Mouse (Mus musculus) myocyte (in vitro differentiated cells): ENCODE data around the gene Vti1a. TPM values are rescaled to one million over a fixed set of nuclear protein-coding genes. Genes with fewer than 3 reads are reported as not detected.

Experiments used
- H3K27me3 ChIP-seq: one replicate; pipeline ENCODE4 v1.6.1; 2011; ENCODE audit not compliant: control insufficient read depth, insufficient read depth, insufficient read length
- H3K36me3 ChIP-seq: one replicate; pipeline ENCODE4 v1.6.1; 2011; ENCODE audit not compliant: control insufficient read depth, insufficient read depth
- H3K4me2 ChIP-seq: one replicate; pipeline ENCODE4 v1.6.1; 2011; ENCODE audit warnings: low read depth, control low read depth
- H3K4me3 ChIP-seq: one replicate; pipeline ENCODE4 v1.5.1; 2011; ENCODE audit warnings: mild to moderate bottlenecking, control low read depth, moderate library complexity
- H3K79me2 ChIP-seq: one replicate; pipeline ENCODE4 v1.6.1; 2011; ENCODE audit not compliant: control insufficient read depth, insufficient read depth
- H3ac ChIP-seq: one replicate; pipeline ENCODE4 v1.6.1; 2011; ENCODE audit not compliant: control insufficient read depth, insufficient read length
- CEBPB ChIP-seq: IDR thresholded peaks from 2 replicates; pipeline ENCODE4 v1.6.1; 2011; ENCODE audit warnings: mild to moderate bottlenecking, moderate library complexity; ENCODE audit not compliant: poor library complexity, insufficient read depth, severe bottlenecking
- E2F4 ChIP-seq: IDR thresholded peaks from one replicate; pipeline ENCODE4 v1.6.1; 2011; ENCODE audit warnings: mild to moderate bottlenecking, control low read depth, moderate library complexity; ENCODE audit not compliant: insufficient read depth
- MAX ChIP-seq: IDR thresholded peaks from one replicate; pipeline ENCODE4 v1.6.1; 2011; ENCODE audit warnings: low read depth, mild to moderate bottlenecking, control low read depth
- MYOD1 ChIP-seq, 3 experiments: IDR thresholded peaks; one replicate each; pipeline ENCODE4 v1.6.1; 2011; ENCODE audit warnings: control low read depth in 2 of 3, low read depth in 2 of 3, mild to moderate bottlenecking in 2 of 3, moderate library complexity in 1 of 3; ENCODE audit not compliant: insufficient read length in 2 of 3, control insufficient read depth in 1 of 3
- MYOG ChIP-seq, 3 experiments: IDR thresholded peaks; one replicate each; pipeline ENCODE4 v1.6.1; 2011; ENCODE audit warnings: control low read depth in 2 of 3, low read depth in 2 of 3, mild to moderate bottlenecking in 2 of 3; ENCODE audit not compliant: insufficient read length in 2 of 3, control insufficient read depth in 1 of 3, insufficient read depth in 1 of 3
- POLR2A ChIP-seq: IDR thresholded peaks from one replicate; pipeline ENCODE4 v1.6.1; 2011; ENCODE audit warnings: low read depth, mild to moderate bottlenecking, control low read depth, moderate library complexity; ENCODE audit not compliant: insufficient read length
- POLR2AphosphoS2 ChIP-seq: IDR thresholded peaks from one replicate; pipeline ENCODE4 v1.6.1; 2011; ENCODE audit warnings: low read depth, control low read depth; ENCODE audit not compliant: insufficient read length
- REST ChIP-seq: IDR thresholded peaks from one replicate; pipeline ENCODE4 v1.6.1; 2011; ENCODE audit warnings: mild to moderate bottlenecking, control low read depth, moderate library complexity; ENCODE audit not compliant: insufficient read depth, insufficient read length
- SRF ChIP-seq: IDR thresholded peaks from one replicate; pipeline ENCODE4 v1.6.1; 2011; ENCODE audit warnings: low read depth; ENCODE audit not compliant: control insufficient read depth, insufficient read length
- TCF12 ChIP-seq: IDR thresholded peaks from one replicate; pipeline ENCODE4 v1.6.1; 2011; ENCODE audit warnings: mild to moderate bottlenecking, control low read depth; ENCODE audit not compliant: poor library complexity, insufficient read depth, severe bottlenecking
- TCF3 ChIP-seq: IDR thresholded peaks from one replicate; pipeline ENCODE4 v1.6.1; 2011; ENCODE audit warnings: low read depth, control low read depth; ENCODE audit not compliant: insufficient read length
- USF1 ChIP-seq: IDR thresholded peaks from one replicate; pipeline ENCODE4 v1.6.1; 2011; ENCODE audit warnings: low read depth, mild to moderate bottlenecking, control low read depth, moderate library complexity
- polyA plus RNA-seq: library from polyadenylated mRNA; unstranded; fragments of >200 nt; fragmentation: generic; extraction: Trizol; gene quantifications from one replicate; pipeline ENCODE4 v1.2.1, GENCODE M21; 2012; ENCODE audit warnings: missing spikeins

Vti1a gene
- polyA plus RNA-seq, 1 experiment: 10.5 TPM

- Histone ChIP-seq H3K4me2 (no peak overlapping the region), H3K79me2 (no peaks in the 10 kb centered on the region), H3ac (no peak overlapping the region), H3K36me3 (peaks cover 5% of the 10 kb centered on the region), H3K27me3 (no peaks in the 10 kb centered on the region), H3K4me3 (no peak overlapping the region)
- TF ChIP-seq CEBPB: no peak
- no peak for TF ChIP-seq E2F4
- no peak for TF ChIP-seq REST
- TF ChIP-seq POLR2A: no peak
- no peak for TF ChIP-seq TCF12
- no peak for TF ChIP-seq MYOD1 (IDR thresholded peaks at IDR 0.05; ENCODE audit: control insufficient read depth in 1 of 3, insufficient read length in 2 of 3, low read depth in 2 of 3)
- no peak for TF ChIP-seq MAX
- no peak for TF ChIP-seq SRF
- TF ChIP-seq POLR2AphosphoS2: no peak
- no peak for TF ChIP-seq MYOG (IDR thresholded peaks at IDR 0.05; ENCODE audit: control insufficient read depth in 1 of 3, insufficient read depth in 1 of 3, insufficient read length in 2 of 3, low read depth in 2 of 3)
- no peak for TF ChIP-seq TCF3
- TF ChIP-seq USF1: no peak
Measured at GRCm38 (mm10) chr19:55335881-55336280, 19.8 kb downstream of the Vti1a start.

GRCm38 (mm10) chr19:55336441-55336840 is 20.3 kb downstream of the Vti1a start:
- Histone ChIP-seq H3K36me3 (peaks cover 5% of the 10 kb centered on the region), H3K4me3 (no peak overlapping the region), H3K27me3 (no peaks in the 10 kb centered on the region), H3K79me2 (no peaks in the 10 kb centered on the region), H3K4me2 (no peak overlapping the region), H3ac (no peak overlapping the region)
- no peak for TF ChIP-seq MAX
- no peak for TF ChIP-seq TCF3
- TF ChIP-seq MYOD1 (IDR thresholded peaks at IDR 0.05; ENCODE audit: control insufficient read depth in 1 of 3, insufficient read length in 2 of 3, low read depth in 2 of 3): no peak
- no peak for TF ChIP-seq USF1
- TF ChIP-seq POLR2A: no peak
- TF ChIP-seq POLR2AphosphoS2: no peak
- TF ChIP-seq REST: no peak
- no peak for TF ChIP-seq MYOG (IDR thresholded peaks at IDR 0.05; ENCODE audit: control insufficient read depth in 1 of 3, insufficient read depth in 1 of 3, insufficient read length in 2 of 3, low read depth in 2 of 3)
- no peak for TF ChIP-seq E2F4
- TF ChIP-seq CEBPB: no peak
- no peak for TF ChIP-seq TCF12
- no peak for TF ChIP-seq SRF

GRCm38 (mm10) chr19:55337066-55337465 is 21.0 kb downstream of the Vti1a start:
- Histone ChIP-seq H3K27me3 (no peaks in the 10 kb centered on the region), H3K36me3 (peaks cover 5% of the 10 kb centered on the region), H3K4me3 (no peak overlapping the region), H3K4me2 (no peak overlapping the region), H3K79me2 (no peaks in the 10 kb centered on the region), H3ac (no peak overlapping the region)
- TF ChIP-seq SRF: no peak
- no peak for TF ChIP-seq POLR2AphosphoS2
- no peak for TF ChIP-seq E2F4
- no peak for TF ChIP-seq POLR2A
- no peak for TF ChIP-seq MYOG (IDR thresholded peaks at IDR 0.05; ENCODE audit: control insufficient read depth in 1 of 3, insufficient read depth in 1 of 3, insufficient read length in 2 of 3, low read depth in 2 of 3)
- TF ChIP-seq REST: no peak
- no peak for TF ChIP-seq TCF3
- TF ChIP-seq USF1: no peak
- TF ChIP-seq CEBPB: no peak
- TF ChIP-seq MAX: no peak
- no peak for TF ChIP-seq MYOD1 (IDR thresholded peaks at IDR 0.05; ENCODE audit: control insufficient read depth in 1 of 3, insufficient read length in 2 of 3, low read depth in 2 of 3)
- TF ChIP-seq TCF12: no peak

GRCm38 (mm10) chr19:55337664-55338063 is 21.6 kb downstream of the Vti1a start:
- Histone ChIP-seq H3ac (no peak overlapping the region), H3K79me2 (no peaks in the 10 kb centered on the region)
- TF ChIP-seq TCF3 (no peak), SRF (no peak), REST (no peak), USF1 (no peak), POLR2AphosphoS2 (no peak), MYOG (IDR thresholded peaks at IDR 0.05; ENCODE audit: control insufficient read depth in 1 of 3, insufficient read depth in 1 of 3, insufficient read length in 2 of 3, low read depth in 2 of 3) (no peak), E2F4 (no peak), POLR2A (no peak), TCF12 (no peak), MAX (no peak), CEBPB (no peak), MYOD1 (IDR thresholded peaks at IDR 0.05; ENCODE audit: control insufficient read depth in 1 of 3, insufficient read length in 2 of 3, low read depth in 2 of 3) (no peak)

GRCm38 (mm10) chr19:55340521-55340920 is 24.4 kb downstream of the Vti1a start:
- Histone ChIP-seq H3K27me3 (no peaks in the 10 kb centered on the region), H3ac (no peak overlapping the region), H3K79me2 (no peaks in the 10 kb centered on the region), H3K4me2 (no peak overlapping the region), H3K36me3 (peaks cover 8% of the 10 kb centered on the region), H3K4me3 (no peak overlapping the region)
- TF ChIP-seq MAX (no peak), USF1 (no peak), POLR2A (no peak), SRF (no peak)

More at GRCm38 (mm10) chr19:55337664-55338063, 21.6 kb downstream of the Vti1a start:
- H3K4me2 ChIP-seq: no peak overlapping the region
- no peak overlapping the region for H3K4me3 ChIP-seq
- H3K36me3 ChIP-seq: peaks cover 5% of the 10 kb centered on the region
- H3K27me3 ChIP-seq: no peaks in the 10 kb centered on the region
